Mouse (Mus musculus): ENCODE measurements at regions not wholly inside any gene's neighbourhood (a gene's known extent, or its start where the extent isn't known, plus 50 kb on each side); places are given as distances from the start of the nearest gene placed in this dataset.

GRCm38 (mm10) chr19:36229941-36230340, 110.0 kb upstream of the Ankrd1 start:
- Histone ChIP-seq H3K36me3 (no peaks in the 10 kb centered on the region), H3K27me3 (no peaks in the 10 kb centered on the region), H3K4me1 (replicated peaks) (peaks cover 33% of the 10 kb centered on the region), H3K4me2 (no peak overlapping the region), H3K9me3 (replicated peaks) (no peaks in the 10 kb centered on the region), H3K4me3 (no peak overlapping the region), H3K27ac (0 out of 2 replicates have a peak overlapping the region, but pooled peaks have one; percentile 41), H3K9ac (no peak overlapping the region)
- no peak for ATAC-seq (replicated peaks; ENCODE audit: insufficient number of reproducible peaks, insufficient read depth, low FRiP score, low read depth)
- 80% methylated on average over 1 of the region's 1 CpGs for WGBS

DNA sequence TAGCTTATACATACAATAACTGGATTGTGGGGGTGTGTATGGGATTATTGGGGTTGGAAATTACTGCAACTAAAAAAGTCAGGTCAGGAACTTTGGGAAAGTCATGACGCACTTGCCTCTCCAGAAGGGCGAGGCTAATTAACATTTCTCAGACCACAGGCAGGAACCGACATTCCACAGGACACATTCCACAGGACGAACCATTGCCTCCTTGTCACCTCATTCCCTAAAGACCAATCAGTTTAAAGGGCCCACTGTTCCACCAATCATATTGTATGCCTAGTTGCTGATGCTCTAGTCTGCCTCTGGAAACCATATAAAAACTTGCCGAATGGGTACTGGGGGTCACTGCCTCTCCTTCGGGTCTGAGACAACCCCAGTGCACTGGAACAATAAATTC, 113.0 kb upstream of the Pcgf5 start:
- WGBS = 54% methylated on average over 6 of the region's 6 CpGs
- Histone ChIP-seq H3K4me1 (replicated peaks) (peaks cover 15% of the 10 kb centered on the region), H3K9me3 (replicated peaks) (no peaks in the 10 kb centered on the region), H3K4me3 (no peak overlapping the region), H3K9ac (no peak overlapping the region), H3K27me3 (no peaks in the 10 kb centered on the region), H3K27ac (no peak overlapping the region), H3K36me3 (no peaks in the 10 kb centered on the region), H3K4me2 (no peak overlapping the region)
- ATAC-seq (replicated peaks; ENCODE audit: insufficient number of reproducible peaks, insufficient read depth, low FRiP score, low read depth) = no peak

DNA sequence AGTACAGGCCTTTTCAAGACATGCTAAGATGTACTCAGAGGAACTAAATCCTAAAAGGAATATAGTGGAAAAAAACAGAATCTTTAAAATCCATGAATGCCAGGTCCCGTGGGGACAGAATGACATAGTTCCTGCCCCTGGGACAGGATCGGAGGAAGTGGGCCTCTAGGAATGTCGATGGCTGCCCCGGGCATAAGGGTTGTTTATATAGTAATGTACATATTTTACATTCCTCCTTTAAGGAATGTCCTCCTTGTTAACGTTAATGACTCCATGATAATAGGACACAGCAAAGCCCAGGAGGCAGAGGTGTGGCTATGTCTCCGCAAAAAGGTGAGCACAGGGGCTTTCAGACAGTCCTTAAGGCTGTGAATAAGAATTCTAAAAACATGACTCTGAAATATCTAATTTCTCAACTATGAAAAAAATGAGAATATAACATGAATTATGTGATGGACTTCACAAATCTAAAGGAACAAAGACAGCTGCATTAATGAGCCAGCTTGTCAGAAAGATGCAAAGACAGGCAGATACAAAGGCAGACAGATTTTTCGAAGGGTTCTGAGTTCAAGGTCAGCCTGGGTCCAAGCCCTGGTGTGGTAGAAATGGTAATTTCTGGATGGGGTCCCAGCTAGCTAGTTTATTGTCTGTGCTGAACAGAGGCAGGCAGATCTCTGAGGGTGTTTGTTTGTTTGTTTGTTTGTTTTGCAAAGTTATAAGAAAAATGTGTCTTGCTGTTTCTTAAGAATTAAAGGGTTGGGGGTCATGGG, 111.3 kb upstream of the Pcgf5 start:
- Histone ChIP-seq H3K9ac (no peak overlapping the region), H3K36me3 (no peaks in the 10 kb centered on the region), H3K4me1 (replicated peaks) (peaks cover 15% of the 10 kb centered on the region), H3K4me2 (no peak overlapping the region), H3K27me3 (no peaks in the 10 kb centered on the region), H3K9me3 (replicated peaks) (no peaks in the 10 kb centered on the region), H3K4me3 (no peak overlapping the region), H3K27ac (no peak overlapping the region)
- ATAC-seq (replicated peaks; ENCODE audit: insufficient number of reproducible peaks, insufficient read depth, low FRiP score, low read depth) = no peak
- WGBS = 33% methylated on average over 7 of the region's 7 CpGs

DNA sequence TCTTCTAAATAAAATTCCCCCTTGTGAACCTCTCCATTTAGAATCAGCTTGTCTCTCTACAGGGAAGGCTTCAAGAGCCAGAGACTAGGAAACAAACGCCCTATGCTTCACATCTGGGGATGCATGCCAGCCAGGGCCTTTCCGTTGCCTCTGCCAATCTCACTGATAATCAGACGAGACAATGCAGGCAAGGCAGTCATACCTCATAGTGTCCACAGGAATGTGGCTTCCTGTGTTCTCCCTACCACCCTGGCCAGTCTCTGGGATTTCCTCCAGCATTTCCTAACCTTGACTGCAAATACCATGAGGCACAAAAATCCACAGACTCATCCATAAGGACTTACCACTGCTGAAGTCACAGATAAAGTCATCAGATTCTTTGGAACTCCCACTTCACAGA, 110.4 kb upstream of the Pcgf5 start:
- H3K9me3 ChIP-seq (replicated peaks) = no peaks in the 10 kb centered on the region
- H3K9ac ChIP-seq = no peak overlapping the region
- H3K36me3 ChIP-seq = no peaks in the 10 kb centered on the region
- no peak overlapping the region for H3K4me3 ChIP-seq
- H3K27me3 ChIP-seq = no peaks in the 10 kb centered on the region
- H3K4me1 ChIP-seq (replicated peaks) = peaks cover 15% of the 10 kb centered on the region
- H3K4me2 ChIP-seq = no peak overlapping the region
- WGBS = 21% methylated on average over 3 of the region's 3 CpGs
- ATAC-seq (replicated peaks; ENCODE audit: insufficient number of reproducible peaks, insufficient read depth, low FRiP score, low read depth) = no peak
- 0 out of 2 replicates have a peak overlapping the region, but pooled peaks have one; percentile 8 for H3K27ac ChIP-seq

GRCm38 (mm10) chr19:36238536-36238935, 109.6 kb upstream of the Pcgf5 start:
- no peaks in the 10 kb centered on the region for H3K9me3 ChIP-seq (replicated peaks)
- H3K4me3 ChIP-seq = no peak overlapping the region
- no peak overlapping the region for H3K27ac ChIP-seq
- no peak overlapping the region for H3K4me2 ChIP-seq
- no peaks in the 10 kb centered on the region for H3K27me3 ChIP-seq
- peaks cover 15% of the 10 kb centered on the region for H3K4me1 ChIP-seq (replicated peaks)
- no peak overlapping the region for H3K9ac ChIP-seq
- no peaks in the 10 kb centered on the region for H3K36me3 ChIP-seq
- WGBS = 41% methylated on average over 3 of the region's 3 CpGs
- ATAC-seq (replicated peaks; ENCODE audit: insufficient number of reproducible peaks, insufficient read depth, low FRiP score, low read depth) = no peak

GRCm38 (mm10) chr19:36242396-36242795, 105.7 kb upstream of the Pcgf5 start:
- Histone ChIP-seq H3K4me2 (no peak overlapping the region), H3K9me3 (replicated peaks) (no peaks in the 10 kb centered on the region; the same call in 1 of the 2 replicates), H3K4me1 (replicated peaks) (peaks cover 6% of the 10 kb centered on the region), H3K27me3 (no peaks in the 10 kb centered on the region), H3K4me3 (no peak overlapping the region), H3K36me3 (no peaks in the 10 kb centered on the region), H3K27ac (no peak overlapping the region), H3K9ac (no peak overlapping the region)
- WGBS = 72% methylated on average over 3 of the region's 3 CpGs
- no peak for ATAC-seq (replicated peaks; ENCODE audit: insufficient number of reproducible peaks, insufficient read depth, low FRiP score, low read depth)

DNA sequence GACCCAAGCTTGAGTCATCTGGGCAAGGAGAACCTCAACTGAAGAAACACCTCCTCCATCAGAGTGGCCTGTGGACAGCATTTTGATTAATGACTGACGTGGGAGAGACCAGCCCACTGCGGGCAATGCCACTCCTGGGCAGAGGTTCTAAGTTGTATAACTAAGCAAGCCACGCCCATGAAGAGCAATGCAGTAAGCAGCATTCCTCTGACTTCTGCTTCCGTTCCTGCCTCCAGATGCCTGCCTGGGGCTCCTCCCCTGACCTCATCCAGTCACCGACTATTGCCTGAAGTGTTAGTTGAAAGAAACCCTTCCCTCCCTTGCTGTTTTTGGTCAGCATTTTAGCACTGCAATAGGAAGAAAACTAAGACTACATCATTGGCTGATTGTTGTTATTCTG, 105.2 kb upstream of the Pcgf5 start:
- Histone ChIP-seq H3K4me1 (replicated peaks) (peaks cover under 1% of the 10 kb centered on the region; the same call in 1 of the 2 replicates), H3K4me3 (no peak overlapping the region), H3K27me3 (no peaks in the 10 kb centered on the region), H3K4me2 (no peak overlapping the region), H3K9me3 (replicated peaks) (no peaks in the 10 kb centered on the region; the same call in 1 of the 2 replicates), H3K9ac (no peak overlapping the region), H3K36me3 (no peaks in the 10 kb centered on the region), H3K27ac (no peak overlapping the region)
- WGBS = 63% methylated on average over 5 of the region's 5 CpGs
- no peak for ATAC-seq (replicated peaks; ENCODE audit: insufficient number of reproducible peaks, insufficient read depth, low FRiP score, low read depth)

DNA sequence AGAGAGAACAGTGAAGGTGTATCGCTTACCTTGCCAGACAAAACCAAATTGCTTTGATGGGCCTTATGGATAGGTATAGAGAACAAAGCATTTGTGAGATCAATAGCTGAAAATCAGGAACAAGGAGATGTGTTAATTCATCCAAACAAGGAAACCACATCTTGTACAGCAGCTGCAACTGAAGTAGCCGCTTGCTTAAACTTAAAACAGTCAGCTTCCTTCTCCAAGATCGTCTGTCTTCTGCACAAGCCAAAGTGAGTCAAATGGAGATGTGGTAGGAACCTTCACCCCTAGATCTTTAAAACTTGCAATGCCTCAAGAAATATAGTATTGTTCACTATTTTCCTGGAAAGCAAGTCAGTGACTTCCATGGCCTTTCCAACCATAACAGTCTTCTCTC, 95.6 kb upstream of the Pcgf5 start:
- 85% methylated on average over 3 of the region's 3 CpGs for WGBS
- ATAC-seq (replicated peaks; ENCODE audit: insufficient number of reproducible peaks, insufficient read depth, low FRiP score, low read depth) = no peak
- no peak overlapping the region for H3K4me2 ChIP-seq

GRCm38 (mm10) chr19:36257748-36258538, 90.2 kb upstream of the Pcgf5 start:
- Histone ChIP-seq H3K9ac (no peak overlapping the region), H3K4me1 (replicated peaks) (peaks cover 22% of the 10 kb centered on the region), H3K4me3 (no peak overlapping the region), H3K27me3 (no peaks in the 10 kb centered on the region), H3K4me2 (peak overlapping the region; percentile 12; the same call in 1 of the 2 replicates), H3K36me3 (no peaks in the 10 kb centered on the region), H3K27ac (peak overlapping the region; percentile 84), H3K9me3 (replicated peaks) (no peaks in the 10 kb centered on the region)
- 33% methylated on average over 10 of the region's 10 CpGs for WGBS
- peak; percentile 81 for ATAC-seq (replicated peaks; ENCODE audit: insufficient number of reproducible peaks, insufficient read depth, low FRiP score, low read depth)

More for the DNA sequence above, 95.6 kb upstream of the Pcgf5 start:
- H3K9ac ChIP-seq = no peak overlapping the region
- H3K27me3 ChIP-seq = no peaks in the 10 kb centered on the region
- no peak overlapping the region for H3K4me3 ChIP-seq
- peaks cover 7% of the 10 kb centered on the region for H3K4me1 ChIP-seq (replicated peaks)
- H3K9me3 ChIP-seq (replicated peaks) = no peaks in the 10 kb centered on the region
- no peak overlapping the region for H3K27ac ChIP-seq
- H3K36me3 ChIP-seq = no peaks in the 10 kb centered on the region

- Histone ChIP-seq H3K27ac (no peak overlapping the region), H3K27me3 (no peaks in the 10 kb centered on the region), H3K4me1 (replicated peaks) (peaks cover 47% of the 10 kb centered on the region), H3K9ac (no peak overlapping the region), H3K36me3 (no peaks in the 10 kb centered on the region), H3K4me3 (no peak overlapping the region), H3K9me3 (replicated peaks) (no peaks in the 10 kb centered on the region), H3K4me2 (no peak overlapping the region)
- WGBS = 87% methylated on average over 5 of the region's 5 CpGs
- ATAC-seq (replicated peaks; ENCODE audit: insufficient number of reproducible peaks, insufficient read depth, low FRiP score, low read depth) = no peak
Observed at GRCm38 (mm10) chr19:36261819-36262218, 86.3 kb upstream of the Pcgf5 start.

DNA sequence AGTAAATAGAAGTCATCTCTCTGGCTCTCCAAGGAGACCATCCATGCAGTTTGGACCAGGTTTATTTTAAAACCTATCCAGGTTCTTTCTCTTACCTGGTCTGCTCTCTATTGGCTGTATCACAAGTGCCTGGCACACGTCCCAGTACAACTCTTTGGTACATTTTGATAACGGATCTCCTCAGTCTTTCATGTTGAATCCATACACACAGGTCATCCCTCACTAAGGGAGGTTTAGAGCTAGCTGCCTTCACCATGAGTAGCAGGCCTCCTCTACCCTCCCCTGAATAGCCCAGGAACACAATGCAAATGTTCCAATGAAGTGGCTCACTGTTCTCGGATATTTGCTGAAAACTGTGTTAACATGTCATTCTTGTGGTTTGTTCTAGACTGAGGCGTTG, 84.2 kb upstream of the Pcgf5 start:
- H3K4me3 ChIP-seq = no peak overlapping the region
- H3K9ac ChIP-seq = no peak overlapping the region
- no peaks in the 10 kb centered on the region for H3K36me3 ChIP-seq
- no peaks in the 10 kb centered on the region for H3K9me3 ChIP-seq (replicated peaks)
- peaks cover 36% of the 10 kb centered on the region for H3K4me1 ChIP-seq (replicated peaks)
- 47% methylated on average over 4 of the region's 4 CpGs for WGBS
- H3K4me2 ChIP-seq = no peak overlapping the region
- ATAC-seq (replicated peaks; ENCODE audit: insufficient number of reproducible peaks, insufficient read depth, low FRiP score, low read depth) = no peak
- no peaks in the 10 kb centered on the region for H3K27me3 ChIP-seq
- H3K27ac ChIP-seq = peak overlapping the region; percentile 79

All from heart, embryonic 15.5 days (tissue).